Mouse (Mus musculus) limb, embryonic 14.5 days (tissue): Measurements from ENCODE around the gene Nlk. TPM values are rescaled to one million over a fixed set of nuclear protein-coding genes. Genes with fewer than 3 reads are reported as not detected.

ENCODE experiments used
- ATAC-seq: fragments of 200-750 bp; cut with Nextera tagmentation; 2 replicates; pipeline ENCODE4 v1.8.0; 2017; ENCODE audit warnings: low read depth, moderate number of reproducible peaks, moderate TSS enrichment; ENCODE audit not compliant: low FRiP score
- DNase-seq: peaks from one replicate; pipeline ENCODE4 v3.0.0-alpha.2; 2015; ENCODE audit warnings: low spot score
- H3K27ac ChIP-seq: fragments of 300-500 bp; sonication (generic); replicated peaks from 2 replicates; pipeline ENCODE4 v1.5.1; 2014; ENCODE audit warnings: low read depth, mild to moderate bottlenecking, low read length, moderate library complexity, mixed read lengths
- H3K27me3 ChIP-seq: fragments of 300-500 bp; sonication (generic); 2 replicates; pipeline ENCODE4 v1.6.1; 2014; ENCODE audit warnings: low read length, mixed read lengths; ENCODE audit not compliant: control insufficient read depth, insufficient read depth
- H3K36me3 ChIP-seq: fragments of 300-500 bp; sonication (generic); 2 replicates; pipeline ENCODE4 v1.6.1; 2014; ENCODE audit warnings: mild to moderate bottlenecking, low read length, moderate library complexity, mixed read lengths; ENCODE audit not compliant: control insufficient read depth, insufficient read depth
- H3K4me1 ChIP-seq: fragments of 300-500 bp; sonication (generic); 2 replicates; pipeline ENCODE4 v1.6.1; 2014; ENCODE audit warnings: antibody characterized with exemption, low read length, mixed read lengths; ENCODE audit not compliant: control insufficient read depth, insufficient read depth
- H3K4me2 ChIP-seq: fragments of 300-500 bp; sonication (generic); replicated peaks from 2 replicates; pipeline ENCODE4 v1.6.1; 2014; ENCODE audit warnings: low read depth, mild to moderate bottlenecking, low read length, moderate library complexity; ENCODE audit not compliant: severe bottlenecking
- H3K4me3 ChIP-seq: fragments of 300-500 bp; sonication (generic); replicated peaks from 2 replicates; pipeline ENCODE4 v1.5.1; 2014; ENCODE audit warnings: low read length
- H3K9ac ChIP-seq: fragments of 300-500 bp; sonication (generic); 2 replicates; pipeline ENCODE4 v1.6.1; 2014; ENCODE audit warnings: mild to moderate bottlenecking, low read depth, low read length, moderate library complexity; ENCODE audit not compliant: severe bottlenecking
- H3K9me3 ChIP-seq: fragments of 300-500 bp; sonication (generic); 2 replicates; pipeline ENCODE4 v1.6.1; 2016; ENCODE audit warnings: low read length; ENCODE audit not compliant: control insufficient read depth
- POLR2A ChIP-seq: fragments of 200-500 bp; IDR thresholded peaks from 2 replicates; pipeline ENCODE4 v1.8.0; 2012; ENCODE audit warnings: inconsistent platforms, mild to moderate bottlenecking, moderate library complexity, borderline replicate concordance; ENCODE audit not compliant: insufficient read depth, insufficient read length; ENCODE audit errors: extremely low read depth
- WGBS: fragments of 180-500 bp; shearing (Covaris S2); extraction: QIAGEN DNeasy Blood & Tissue Kit; methylation state at CpG from one replicate; pipeline ENCODE4 v1.1.7; 2014; 5-methylcytosine and 5-hydroxymethylcytosine counted together
- polyA plus RNA-seq, 2 experiments: library from polyadenylated mRNA; depleted of rRNA in 1 of 2; stranded (reverse) in 1 of 2; unstranded in 1 of 2; fragments of >200 nt; fragmentation: Nextera tagmentation in 1 of 2; extraction: Ambion mirVana in 1 of 2; gene quantifications; 2 replicates each; pipeline versions ENCODE4 v1.2.1 to v1.2.3; 2012 to 2014

Nlk gene
- polyA plus RNA-seq, 2 experiments, result 11.9 to 15.8 TPM

DNA sequence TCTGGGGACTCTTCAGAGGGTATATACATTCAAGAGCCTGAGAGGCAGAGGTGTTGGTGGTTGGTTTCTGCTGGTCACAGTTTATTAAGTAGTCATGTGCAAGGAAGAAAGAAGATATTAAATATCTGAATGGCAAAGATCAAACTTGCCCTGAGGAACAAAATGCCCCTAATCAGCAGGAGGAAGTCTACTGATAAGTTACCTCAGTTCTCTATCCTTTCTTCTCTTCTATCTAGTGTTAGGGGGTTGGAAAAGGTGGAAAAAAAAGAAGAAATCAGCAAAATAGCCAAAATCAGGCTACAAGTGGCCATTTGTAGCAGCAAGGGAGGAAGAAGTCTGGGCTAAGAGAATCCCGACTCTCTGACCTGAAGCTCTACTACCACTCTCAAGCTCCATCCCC lies 92.3 kb downstream of the Nlk start:
- no peak for TF ChIP-seq POLR2A
- H3K4me2 ChIP-seq, result no peak overlapping the region
- no peak overlapping the region for H3K9ac ChIP-seq
- no peak overlapping the region for H3K4me3 ChIP-seq
- ATAC-seq (no peak), DNase-seq (no peak)
- H3K36me3 ChIP-seq, result peaks cover 3% of the 10 kb centered on the region; the same call in 1 of the 2 replicates
- H3K27ac ChIP-seq, result no peak overlapping the region
- no peaks in the 10 kb centered on the region for H3K27me3 ChIP-seq
- 80% methylated on average over 1 of the region's 1 CpGs for WGBS
- no peaks in the 10 kb centered on the region for H3K4me1 ChIP-seq
- no peaks in the 10 kb centered on the region for H3K9me3 ChIP-seq

DNA sequence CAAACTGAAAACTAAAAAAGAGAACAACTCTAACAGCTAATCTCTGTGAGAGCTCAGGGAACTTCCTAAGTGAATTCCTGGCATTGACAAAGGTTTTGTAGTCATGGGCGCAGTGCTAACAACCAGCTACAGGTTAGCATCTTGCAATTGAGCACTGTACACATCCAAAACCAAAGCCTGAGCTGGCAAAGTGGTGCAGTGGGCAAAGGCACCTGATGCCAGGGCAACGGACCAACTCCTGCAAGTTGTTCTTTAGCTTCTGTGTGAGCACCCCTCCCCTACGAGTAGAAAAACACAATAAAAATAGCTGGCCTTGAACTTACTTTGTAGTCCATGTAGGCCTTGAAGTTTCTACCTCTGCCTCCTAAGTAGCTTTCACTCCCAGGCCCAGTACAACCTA lies 94.4 kb downstream of the Nlk start:
- Histone ChIP-seq H3K4me1 (no peaks in the 10 kb centered on the region), H3K4me3 (no peak overlapping the region), H3K27ac (no peak overlapping the region), H3K9ac (no peak overlapping the region), H3K9me3 (no peaks in the 10 kb centered on the region), H3K4me2 (no peak overlapping the region), H3K27me3 (no peaks in the 10 kb centered on the region), H3K36me3 (peaks cover 3% of the 10 kb centered on the region; the same call in 1 of the 2 replicates)
- 55% methylated on average over 3 of the region's 3 CpGs for WGBS
- no peak for TF ChIP-seq POLR2A
- DNase-seq (no peak), ATAC-seq (no peak)

DNA sequence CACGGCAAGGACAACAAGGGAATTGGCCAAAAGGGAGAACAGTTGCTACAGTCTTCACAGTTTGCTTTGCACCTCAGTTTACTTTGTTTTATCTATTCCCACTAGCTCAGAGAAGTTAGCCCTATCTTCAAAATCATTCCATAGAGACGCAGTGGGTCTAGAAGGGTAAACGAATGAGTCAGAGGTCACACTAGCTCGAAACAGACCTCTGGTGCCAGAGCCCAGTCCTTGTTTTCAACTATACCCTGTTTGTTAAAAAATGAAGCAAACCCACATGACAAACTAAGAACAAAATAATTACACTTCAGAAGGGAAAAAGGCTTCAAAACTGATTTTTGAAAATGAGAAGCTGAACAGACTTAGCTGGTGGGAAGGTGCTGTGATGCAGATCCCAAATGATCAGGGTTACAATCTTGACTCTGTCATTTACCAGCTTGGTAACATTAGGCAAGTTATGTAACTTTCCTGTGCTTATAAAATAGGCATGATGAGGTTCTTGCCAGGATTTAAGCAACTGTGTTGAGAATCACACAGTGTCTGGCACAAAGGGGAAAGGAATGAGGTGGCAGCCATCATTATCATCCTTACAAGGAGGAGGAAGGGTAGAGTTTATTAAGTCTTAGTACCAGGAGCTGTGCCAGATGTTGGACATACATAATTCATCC lies 96.1 kb downstream of the Nlk start:
- no peak for TF ChIP-seq POLR2A
- H3K9ac ChIP-seq, result no peak overlapping the region
- H3K4me1 ChIP-seq, result peaks cover 6% of the 10 kb centered on the region; the same call in 1 of the 2 replicates
- WGBS, result 80% methylated on average over 4 of the region's 4 CpGs
- H3K4me3 ChIP-seq, result no peak overlapping the region
- DNase-seq, result no peak
- ATAC-seq, result no peak
- no peaks in the 10 kb centered on the region for H3K27me3 ChIP-seq
- no peak overlapping the region for H3K27ac ChIP-seq
- H3K36me3 ChIP-seq, result peaks cover 3% of the 10 kb centered on the region; the same call in 1 of the 2 replicates
- H3K4me2 ChIP-seq, result no peak overlapping the region
- H3K9me3 ChIP-seq, result no peaks in the 10 kb centered on the region

DNA sequence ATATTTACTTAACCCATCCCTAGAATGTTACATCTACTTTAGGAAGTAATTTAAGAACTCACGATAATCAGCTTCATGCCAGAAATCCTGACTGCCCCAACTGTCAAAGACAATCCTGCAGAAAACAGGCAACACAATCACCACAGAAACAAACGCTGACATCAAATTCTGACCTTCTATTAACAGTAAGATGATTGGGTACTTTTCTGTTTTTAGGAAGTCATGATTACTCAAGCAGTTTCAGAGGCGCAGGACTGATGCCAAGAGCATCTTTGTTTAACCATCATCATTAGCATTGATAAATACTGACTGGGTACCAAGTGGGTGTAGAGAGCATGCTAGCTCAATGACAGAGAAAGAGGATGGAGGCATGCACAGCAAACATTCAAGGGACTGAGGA lies 96.7 kb downstream of the Nlk start:
- H3K9me3 ChIP-seq, result no peaks in the 10 kb centered on the region
- peaks cover 10% of the 10 kb centered on the region; the same call in 1 of the 2 replicates for H3K4me1 ChIP-seq
- ATAC-seq (no peak), DNase-seq (no peak)
- H3K4me2 ChIP-seq, result no peak overlapping the region
- no peak for TF ChIP-seq POLR2A
- no peaks in the 10 kb centered on the region for H3K27me3 ChIP-seq
- H3K9ac ChIP-seq, result no peak overlapping the region
- 85% methylated on average over 3 of the region's 3 CpGs for WGBS
- H3K27ac ChIP-seq, result no peak overlapping the region
- no peak overlapping the region for H3K4me3 ChIP-seq
- H3K36me3 ChIP-seq, result peaks cover 3% of the 10 kb centered on the region; the same call in 1 of the 2 replicates

DNA sequence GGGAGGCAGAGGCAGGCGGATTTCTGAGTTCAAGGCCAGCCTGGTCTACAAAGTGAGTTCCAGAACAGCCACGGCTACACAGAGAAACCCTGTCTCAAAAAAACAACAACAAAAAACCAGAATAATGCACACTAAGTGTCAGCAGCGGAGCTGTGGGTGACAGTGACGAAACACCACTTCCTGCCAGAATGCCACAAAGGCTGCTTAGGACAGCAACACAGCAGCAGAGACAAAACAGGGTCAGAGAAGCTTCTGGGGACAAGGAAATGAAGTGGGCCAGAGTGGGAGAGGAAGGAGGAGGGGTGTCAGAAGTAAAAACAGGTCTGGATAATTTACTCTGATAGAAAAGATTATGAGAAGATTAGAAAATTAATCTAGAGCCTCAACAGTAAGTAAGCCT lies 97.1 kb downstream of the Nlk start:
- Histone ChIP-seq H3K27me3 (no peaks in the 10 kb centered on the region), H3K4me3 (no peak overlapping the region), H3K4me1 (peaks cover 10% of the 10 kb centered on the region; the same call in 1 of the 2 replicates), H3K27ac (no peak overlapping the region), H3K4me2 (no peak overlapping the region), H3K36me3 (peaks cover 3% of the 10 kb centered on the region; the same call in 1 of the 2 replicates), H3K9me3 (no peaks in the 10 kb centered on the region), H3K9ac (no peak overlapping the region)
- DNase-seq, result no peak
- TF ChIP-seq POLR2A, result no peak
- no peak for ATAC-seq
- WGBS, result 81% methylated on average over 4 of the region's 4 CpGs
